Mouse (Mus musculus): ENCODE data around the gene Celf1.

GRCm38 (mm10) chr2:90911668-90912067, 28.5 kb upstream of the Celf1 start:
- TF ChIP-seq CTCF (IDR thresholded peaks at IDR 0.05; ENCODE audit: control insufficient read depth, insufficient read depth, insufficient replicate concordance, low read depth, low read length): no peak
- TF ChIP-seq POLR2A (IDR thresholded peaks at IDR 0.05; ENCODE audit: control insufficient read depth, low read depth, low read length): no peak

Measured in testis, adult 2 months (tissue).